Mouse (Mus musculus) cerebellum, adult 2 months (tissue): Measurements from ENCODE around the gene Cd37.

ENCODE experiments used
- CTCF ChIP-seq: fragments of 200-500 bp; IDR thresholded peaks from 2 replicates; pipeline ENCODE4 v1.5.1; 2011; ENCODE audit warnings: low read depth, mild to moderate bottlenecking, control low read depth, low read length, moderate library complexity, borderline replicate concordance; ENCODE audit not compliant: insufficient read depth
- POLR2A ChIP-seq: fragments of 200-500 bp; IDR thresholded peaks from 2 replicates; pipeline ENCODE4 v1.6.1; 2011; ENCODE audit warnings: low read length, control low read depth, borderline replicate concordance; ENCODE audit not compliant: insufficient read depth

GRCm38 (mm10) chr7:45193871-45194785 lies 44.8 kb downstream of the Cd37 start:
- TF ChIP-seq CTCF, result peak; percentile 20; the same call in 1 of the 2 replicates
- no peak for TF ChIP-seq POLR2A
